Mouse (Mus musculus): ENCODE measurements at regions not wholly inside any gene's neighbourhood (a gene's known extent, or its start where the extent isn't known, plus 50 kb on each side); places are given as distances from the start of the nearest gene placed in this dataset.

DNA sequence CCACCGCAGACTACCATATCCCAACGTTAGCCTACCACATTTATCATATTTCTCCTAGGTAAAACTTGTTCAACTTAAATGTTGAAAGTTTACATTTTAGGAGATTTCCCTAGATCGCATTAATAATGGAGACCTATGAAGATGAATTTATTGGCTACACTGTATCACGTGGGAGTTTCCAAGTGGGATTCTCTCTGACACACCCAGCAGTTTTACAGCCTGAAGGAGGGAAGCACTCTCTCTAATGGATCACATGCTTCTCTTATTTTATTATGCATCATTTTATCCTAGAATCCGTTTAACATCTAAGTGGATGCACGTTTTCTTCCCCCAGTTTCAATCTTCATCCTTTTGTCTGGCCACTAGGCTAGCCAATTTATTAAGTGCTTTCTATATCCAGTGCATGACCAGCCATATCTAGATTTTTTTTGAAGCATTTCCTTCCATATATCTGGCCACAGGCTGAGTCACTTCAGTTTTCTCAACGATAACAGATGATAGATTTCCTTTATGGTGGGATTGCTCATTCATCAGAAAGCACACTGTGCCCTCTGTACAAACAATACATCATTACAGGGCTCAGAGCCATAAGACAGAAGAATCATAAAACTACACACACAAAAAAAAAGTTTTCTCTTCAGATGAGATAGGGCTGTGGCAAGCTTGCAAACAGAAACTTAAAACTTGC is 476.3 kb upstream of the Syt1 start:
- no peak for DNase-seq (ENCODE audit: low spot score in 2 of 2)

DNA sequence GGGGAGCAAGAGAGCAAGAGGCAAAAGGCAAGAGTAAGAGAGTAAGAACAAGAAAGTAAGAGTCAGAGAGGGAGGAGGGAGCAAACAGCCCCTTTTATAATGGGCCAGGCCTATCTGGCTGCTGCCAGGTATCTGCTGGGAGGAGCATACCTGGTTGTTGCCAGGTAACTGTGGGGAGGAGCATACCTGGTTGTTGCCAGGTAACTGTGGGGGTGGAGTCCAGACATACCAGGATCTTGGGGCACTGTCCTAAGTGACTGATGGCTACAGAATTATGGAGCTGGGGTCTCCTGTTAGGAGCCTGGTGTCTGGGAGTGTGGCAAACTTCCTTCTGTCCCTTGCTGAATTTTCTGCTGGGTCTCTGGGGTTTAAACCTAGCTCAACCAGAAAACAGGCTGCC is 469.8 kb upstream of the Syt1 start:
- no peak for DNase-seq (ENCODE audit: low spot score in 2 of 2)

GRCm38 (mm10) chr10:109479941-109480340 is 469.2 kb upstream of the Syt1 start:
- DNase-seq (ENCODE audit: low spot score in 2 of 2) = no peak

DNA sequence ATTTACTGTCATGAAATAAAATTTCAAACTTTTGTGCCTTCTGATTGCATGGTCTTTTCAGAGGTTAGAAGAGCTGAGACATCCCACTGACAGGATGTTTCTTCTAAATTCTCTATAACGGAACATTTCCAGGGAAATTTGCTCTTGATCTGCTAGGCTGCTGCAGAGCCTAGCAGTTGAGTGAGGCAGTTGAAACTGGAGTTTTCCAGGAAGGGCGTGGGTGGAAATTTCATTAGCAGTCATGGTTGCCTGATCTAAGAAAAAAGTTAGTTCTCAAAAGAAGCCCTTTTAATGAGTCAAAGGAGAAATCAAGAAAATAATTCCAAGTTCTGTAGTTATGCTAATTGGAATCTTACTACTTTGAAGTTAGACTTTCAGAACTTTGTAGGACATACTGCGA is 455.7 kb upstream of the Syt1 start:
- DNase-seq (ENCODE audit: low spot score in 2 of 2) = no peak

GRCm38 (mm10) chr10:109431112-109431511 is 420.3 kb upstream of the Syt1 start:
- DNase-seq (ENCODE audit: low spot score in 2 of 2) = no peak

- no peak for DNase-seq (ENCODE audit: low spot score in 2 of 2)
These were observed 417.1 kb upstream of the Syt1 start for GRCm38 (mm10) chr10:109427878-109428277.

DNA sequence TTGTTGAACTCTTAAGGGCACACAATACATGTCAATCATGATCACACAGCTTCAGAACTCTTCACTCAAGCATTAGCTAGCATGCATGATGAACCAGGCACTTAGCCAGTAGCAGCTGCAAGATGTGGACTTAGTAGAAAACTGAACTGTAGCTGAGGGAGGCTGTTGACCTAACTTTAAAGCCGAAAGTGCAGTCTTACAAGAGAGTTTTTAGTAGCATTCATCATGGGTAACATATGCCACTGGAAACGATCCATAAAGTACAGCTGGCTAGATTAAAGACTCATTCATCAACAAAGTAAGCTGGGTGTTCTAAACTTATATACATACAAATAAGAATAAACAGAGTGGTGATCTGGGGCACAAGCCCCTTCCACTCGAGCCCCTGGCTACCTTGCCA is 396.2 kb upstream of the Syt1 start:
- no peak for DNase-seq (ENCODE audit: low spot score in 2 of 2)

- no peak for DNase-seq (ENCODE audit: low spot score in 2 of 2)
These were observed 394.4 kb upstream of the Syt1 start for GRCm38 (mm10) chr10:109405116-109405685.

DNA sequence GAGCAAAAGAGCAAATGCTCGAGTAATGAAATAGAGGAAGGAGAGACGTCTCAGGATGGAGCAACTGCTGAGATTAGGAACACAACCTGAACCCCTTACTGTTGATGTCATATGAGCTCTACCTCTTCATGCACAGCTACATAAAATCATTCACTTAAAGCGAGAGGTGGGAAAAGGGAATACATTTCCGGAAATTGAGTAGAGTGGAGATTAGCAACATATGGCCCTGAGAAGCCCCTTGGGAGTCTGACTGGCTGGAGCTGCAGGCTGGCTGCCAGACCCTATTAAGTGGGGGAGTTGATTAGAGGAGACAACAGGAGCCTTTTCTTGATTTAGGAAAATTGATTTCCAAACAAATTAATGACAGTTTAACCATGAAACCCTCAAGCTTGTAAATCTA is 373.0 kb upstream of the Syt1 start:
- no peak for DNase-seq (ENCODE audit: low spot score in 2 of 2)

GRCm38 (mm10) chr10:109378846-109379245 is 368.1 kb upstream of the Syt1 start:
- no peak for DNase-seq (ENCODE audit: low spot score in 2 of 2)

DNA sequence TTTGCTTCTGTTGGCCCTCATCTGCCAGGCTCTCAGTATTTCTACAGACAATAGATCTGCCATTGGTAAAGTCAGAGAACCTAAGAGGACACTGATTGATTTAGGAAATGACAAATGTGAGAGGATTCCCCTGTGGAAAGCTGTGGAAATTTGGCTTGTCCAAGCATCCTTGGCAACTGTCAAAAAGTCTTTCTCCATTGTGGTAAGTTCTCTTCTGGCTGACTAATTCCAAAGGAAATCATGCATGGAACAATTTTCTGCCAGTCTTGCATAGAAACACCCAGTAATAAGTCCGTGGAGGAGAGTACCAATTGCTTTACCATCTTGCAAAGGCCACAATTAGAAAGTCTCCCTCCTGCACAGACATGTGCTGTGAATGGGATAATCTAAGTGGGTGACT is 349.4 kb upstream of the Syt1 start:
- DNase-seq (ENCODE audit: low spot score in 2 of 2) = no peak

- no peak for DNase-seq (ENCODE audit: low spot score in 2 of 2)
These were observed 348.0 kb upstream of the Syt1 start for GRCm38 (mm10) chr10:109358812-109359211.

GRCm38 (mm10) chr10:109332846-109333386 is 322.1 kb upstream of the Syt1 start:
- DNase-seq (ENCODE audit: low spot score in 2 of 2) = no peak

- DNase-seq (ENCODE audit: low spot score in 2 of 2) = no peak
These were observed 298.5 kb upstream of the Syt1 start for GRCm38 (mm10) chr10:109309286-109309685.

DNA sequence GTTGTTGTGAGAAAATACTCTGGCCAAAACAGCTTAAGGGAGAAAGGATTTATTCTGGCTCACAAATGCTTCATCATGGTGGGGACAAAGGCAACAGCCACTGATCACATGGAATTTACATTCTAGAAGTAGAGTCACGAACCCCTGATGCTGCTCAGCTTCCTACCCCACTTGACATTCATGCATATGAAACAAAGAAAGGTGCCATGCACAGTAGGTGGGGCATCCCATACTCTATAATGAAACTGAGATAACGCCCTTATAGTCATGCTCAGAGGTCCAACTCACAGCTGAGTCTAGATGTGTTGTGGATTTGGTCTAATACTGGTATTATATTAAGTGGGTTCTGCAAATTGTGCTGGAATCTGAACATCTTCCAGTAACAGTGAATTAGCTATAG is 289.4 kb upstream of the Syt1 start:
- DNase-seq (ENCODE audit: low spot score in 2 of 2) = no peak

DNA sequence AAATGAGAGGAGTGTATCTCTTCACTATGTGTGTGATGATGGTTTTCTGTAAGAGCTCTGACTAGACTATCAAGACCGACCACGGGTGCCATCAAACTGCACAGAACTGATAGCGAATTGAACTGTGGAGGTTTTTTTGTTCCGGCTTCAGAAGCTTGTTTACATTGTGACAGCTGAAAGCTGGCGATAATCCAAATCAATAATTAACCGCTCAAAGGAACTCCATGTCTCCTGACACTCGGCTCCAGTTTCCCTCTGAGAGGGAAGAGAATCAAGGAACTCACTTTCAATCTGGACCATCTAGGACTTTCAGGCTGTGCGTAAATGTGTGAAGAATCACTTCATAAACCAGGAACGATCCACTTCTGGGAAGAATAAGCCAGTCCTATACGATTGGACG is 289.0 kb upstream of the Syt1 start:
- no peak for DNase-seq (ENCODE audit: low spot score in 2 of 2)

DNA sequence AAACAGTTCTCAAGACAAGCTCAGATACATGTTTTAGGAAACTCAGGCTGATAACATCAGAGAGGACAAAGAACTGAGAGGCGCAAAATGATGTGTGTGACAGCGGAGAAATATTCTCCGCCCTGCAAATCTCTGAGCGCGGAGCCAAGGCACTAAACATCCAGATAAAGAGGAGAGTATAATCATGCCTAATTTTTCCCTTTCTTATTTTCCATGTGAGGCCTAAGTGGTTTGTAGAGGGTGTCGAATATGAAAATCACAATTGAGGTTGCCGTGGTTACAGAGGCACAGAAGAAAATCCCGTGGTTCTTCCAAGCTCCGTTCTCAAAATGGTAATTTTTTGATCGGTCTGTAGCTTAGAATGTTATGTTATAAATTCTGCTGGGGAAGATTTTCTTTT is 272.6 kb upstream of the Syt1 start:
- no peak for DNase-seq (ENCODE audit: low spot score in 2 of 2)

DNA sequence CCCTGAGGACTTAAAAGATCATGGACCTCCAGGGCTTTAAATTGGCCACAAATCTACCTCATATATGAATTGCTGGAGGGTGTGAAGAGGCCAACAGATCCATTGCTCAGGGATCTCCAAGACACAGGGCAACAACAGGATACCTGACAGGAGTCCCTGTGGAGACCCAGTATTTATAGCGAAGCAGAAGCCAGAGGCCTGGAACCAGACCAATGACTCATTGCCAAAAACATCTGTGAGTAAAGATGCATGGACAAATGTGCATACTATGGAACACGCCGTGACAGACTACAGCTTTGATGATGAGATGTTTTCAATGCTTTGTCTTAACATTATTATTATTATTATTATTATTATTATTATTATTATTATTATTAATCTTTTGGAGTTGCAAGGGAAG is 239.0 kb upstream of the Syt1 start:
- no peak for DNase-seq (ENCODE audit: low spot score in 2 of 2)

- no peak for DNase-seq (ENCODE audit: low spot score in 2 of 2)
These were observed 235.5 kb upstream of the Syt1 start for GRCm38 (mm10) chr10:109246328-109246727.

GRCm38 (mm10) chr10:109237026-109237425 is 226.2 kb upstream of the Syt1 start:
- no peak for DNase-seq (ENCODE audit: low spot score in 2 of 2)

GRCm38 (mm10) chr10:109226989-109227388 is 216.2 kb upstream of the Syt1 start:
- no peak for DNase-seq (ENCODE audit: low spot score in 2 of 2)

- DNase-seq (ENCODE audit: low spot score in 2 of 2) = no peak
These were observed 178.2 kb upstream of the Syt1 start for GRCm38 (mm10) chr10:109188761-109189503.

DNA sequence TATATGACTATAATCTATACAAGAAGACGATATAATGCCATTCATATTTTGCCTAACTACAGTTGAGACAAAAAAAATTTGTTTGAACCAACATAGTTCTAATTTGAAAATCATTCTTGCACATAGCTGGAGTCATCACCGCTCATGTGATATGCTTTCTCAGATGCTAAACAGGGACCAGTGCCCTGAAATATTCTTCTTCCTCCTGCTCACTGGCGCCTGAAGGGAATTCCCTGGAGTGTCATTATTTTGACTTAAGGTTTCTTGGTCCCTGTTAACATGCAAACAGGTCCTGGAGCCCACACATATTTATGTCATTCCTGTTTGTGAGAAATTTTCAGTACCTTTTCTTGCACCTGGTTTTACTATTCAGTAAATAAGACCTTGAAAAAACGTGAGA is 177.5 kb upstream of the Syt1 start:
- no peak for DNase-seq (ENCODE audit: low spot score in 2 of 2)

Data from spleen, postnatal 10 days (tissue).